Mouse (Mus musculus): ENCODE measurements around the gene Psme1. TPM values are rescaled to one million over a fixed set of nuclear protein-coding genes. Genes with fewer than 3 reads are reported as not detected.

Psme1 gene
- polyA plus RNA-seq, 1 experiment from 2014 or later: 152 TPM

Other genes with a start within 250 kb of the Psme1 start
- gene Dhrs4, start 99.4 kb upstream of the Psme1 start, polyA plus RNA-seq (2014; fragmentation: Nextera tagmentation; extraction: Ambion mirVana): 49.4 and 55.3 TPM in 2 replicates
- 3.0 and 3.7 TPM in 2 replicates for gene Carmil3, start 87.5 kb upstream of the Psme1 start, polyA plus RNA-seq (2014; fragmentation: Nextera tagmentation; extraction: Ambion mirVana)
- not detected in 2 replicates for gene Cpne6, start 67.7 kb upstream of the Psme1 start, polyA plus RNA-seq (2014; fragmentation: Nextera tagmentation; extraction: Ambion mirVana)
- not detected in 2 replicates for gene Nrl, start 53.1 kb upstream of the Psme1 start, polyA plus RNA-seq (2014; fragmentation: Nextera tagmentation; extraction: Ambion mirVana)
- gene Pck2, start 37.9 kb upstream of the Psme1 start, polyA plus RNA-seq (2014; fragmentation: Nextera tagmentation; extraction: Ambion mirVana): 20.4 and 21.6 TPM in 2 replicates
- gene Dcaf11, start 18.1 kb upstream of the Psme1 start, polyA plus RNA-seq (2014; fragmentation: Nextera tagmentation; extraction: Ambion mirVana): 67.7 and 68.0 TPM in 2 replicates
- gene A730061H03Rik, start 17.7 kb upstream of the Psme1 start, polyA plus RNA-seq (2014; fragmentation: Nextera tagmentation; extraction: Ambion mirVana): 0.48 and 0.79 TPM in 2 replicates
- 5.0 and 6.5 TPM in 2 replicates for gene Fitm1, start 2.5 kb upstream of the Psme1 start, polyA plus RNA-seq (2014; fragmentation: Nextera tagmentation; extraction: Ambion mirVana)
- 4.2 and 4.6 TPM in 2 replicates for gene Emc9, start 7.2 kb downstream of the Psme1 start, polyA plus RNA-seq (2014; fragmentation: Nextera tagmentation; extraction: Ambion mirVana)
- gene Psme2, start 13.0 kb downstream of the Psme1 start, polyA plus RNA-seq (2014; fragmentation: Nextera tagmentation; extraction: Ambion mirVana): 195 and 225 TPM in 2 replicates
- 10.3 and 13.9 TPM in 2 replicates for gene Rnf31, start 13.6 kb downstream of the Psme1 start, polyA plus RNA-seq (2014; fragmentation: Nextera tagmentation; extraction: Ambion mirVana)
- 5.9 and 6.7 TPM in 2 replicates for gene Irf9, start 25.4 kb downstream of the Psme1 start, polyA plus RNA-seq (2014; fragmentation: Nextera tagmentation; extraction: Ambion mirVana)
- 7.7 TPM in 2 replicates for gene Rec8, start 39.9 kb downstream of the Psme1 start, polyA plus RNA-seq (2014; fragmentation: Nextera tagmentation; extraction: Ambion mirVana)
- 91.5 and 100 TPM in 2 replicates for gene Ipo4, start 57.8 kb downstream of the Psme1 start, polyA plus RNA-seq (2014; fragmentation: Nextera tagmentation; extraction: Ambion mirVana)
- gene Gm49378, start 59.8 kb downstream of the Psme1 start, polyA plus RNA-seq (2014; fragmentation: Nextera tagmentation; extraction: Ambion mirVana): 2.2 and 2.9 TPM in 2 replicates
- gene Tm9sf1, start 65.7 kb downstream of the Psme1 start, polyA plus RNA-seq (2014; fragmentation: Nextera tagmentation; extraction: Ambion mirVana): 83.2 and 83.3 TPM in 2 replicates
- gene Tssk4, start 72.1 kb downstream of the Psme1 start, polyA plus RNA-seq (2014; fragmentation: Nextera tagmentation; extraction: Ambion mirVana): 0.77 and 0.91 TPM in 2 replicates
- gene Mdp1, start 82.4 kb downstream of the Psme1 start, polyA plus RNA-seq (2014; fragmentation: Nextera tagmentation; extraction: Ambion mirVana): 60.7 and 64.0 TPM in 2 replicates
- gene Gmpr2, start 93.8 kb downstream of the Psme1 start, polyA plus RNA-seq (2014; fragmentation: Nextera tagmentation; extraction: Ambion mirVana): 55.4 and 60.9 TPM in 2 replicates
- gene Nedd8, start 94.0 kb downstream of the Psme1 start, polyA plus RNA-seq (2014; fragmentation: Nextera tagmentation; extraction: Ambion mirVana): 619 and 660 TPM in 2 replicates
- 68.1 and 68.5 TPM in 2 replicates for gene Tinf2, start 103.7 kb downstream of the Psme1 start, polyA plus RNA-seq (2014; fragmentation: Nextera tagmentation; extraction: Ambion mirVana)
- 2.1 TPM in 2 replicates for gene Tgm1, start 135.8 kb downstream of the Psme1 start, polyA plus RNA-seq (2014; fragmentation: Nextera tagmentation; extraction: Ambion mirVana)
- 20.0 and 20.2 TPM in 2 replicates for gene Rabggta, start 144.1 kb downstream of the Psme1 start, polyA plus RNA-seq (2014; fragmentation: Nextera tagmentation; extraction: Ambion mirVana)
- 65.9 and 72.8 TPM in 2 replicates for gene Dhrs1, start 167.6 kb downstream of the Psme1 start, polyA plus RNA-seq (2014; fragmentation: Nextera tagmentation; extraction: Ambion mirVana)
- gene Nop9, start 167.6 kb downstream of the Psme1 start, polyA plus RNA-seq (2014; fragmentation: Nextera tagmentation; extraction: Ambion mirVana): 55.5 and 56.7 TPM in 2 replicates
- 0.37 TPM in 1 of 2 replicates, not detected in the other for gene Cideb, start 180.3 kb downstream of the Psme1 start, polyA plus RNA-seq (2014; fragmentation: Nextera tagmentation; extraction: Ambion mirVana)
- 0.39 and 0.68 TPM in 2 replicates for gene Ltb4r2, start 183.3 kb downstream of the Psme1 start, polyA plus RNA-seq (2014; fragmentation: Nextera tagmentation; extraction: Ambion mirVana)
- 0.17 TPM in 1 of 2 replicates, not detected in the other for gene Ltb4r1, start 187.8 kb downstream of the Psme1 start, polyA plus RNA-seq (2014; fragmentation: Nextera tagmentation; extraction: Ambion mirVana)
- 13.2 and 15.0 TPM in 2 replicates for gene Adcy4, start 206.0 kb downstream of the Psme1 start, polyA plus RNA-seq (2014; fragmentation: Nextera tagmentation; extraction: Ambion mirVana)
- 26.3 and 30.8 TPM in 2 replicates for gene Ripk3, start 210.7 kb downstream of the Psme1 start, polyA plus RNA-seq (2014; fragmentation: Nextera tagmentation; extraction: Ambion mirVana)
- 105 and 106 TPM in 2 replicates for gene Nfatc4, start 245.0 kb downstream of the Psme1 start, polyA plus RNA-seq (2014; fragmentation: Nextera tagmentation; extraction: Ambion mirVana)

Measured in limb, embryonic 11.5 days (tissue).